9 mouse cellular contexts compared by ENCODE assay signal in the genomic region with DNA sequence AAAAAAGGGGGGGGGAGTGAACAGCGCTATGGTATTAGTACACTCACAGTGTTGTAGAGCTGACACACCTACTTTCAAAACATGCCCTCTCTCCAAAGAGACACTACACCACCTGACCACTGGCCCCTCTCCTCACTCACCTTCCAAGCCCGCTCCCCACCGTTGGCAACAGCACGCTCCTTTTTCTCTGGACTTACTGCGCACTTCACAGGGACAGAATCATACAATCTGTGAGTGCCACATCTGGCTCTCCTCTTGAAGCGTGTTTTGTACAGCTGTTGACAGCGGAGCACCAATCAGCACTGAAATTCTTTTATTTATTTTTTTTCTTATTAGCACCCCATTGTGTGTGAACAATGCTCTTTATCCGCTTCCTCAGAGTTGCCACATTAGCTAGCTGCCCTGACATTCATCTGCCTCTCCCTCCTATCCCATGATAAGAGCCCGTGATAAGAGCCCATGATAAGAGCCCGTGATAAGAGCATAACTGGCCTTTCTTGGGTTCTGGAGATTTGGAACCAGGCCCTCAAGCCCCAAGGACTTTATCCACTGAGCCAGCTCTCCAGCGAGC. TPM values are rescaled to one million over a fixed set of nuclear protein-coding genes. Genes with fewer than 3 reads are reported as not detected.
DNase-seq lines count a peak whose midpoint lies in the region; ATAC-seq and TF ChIP-seq lines count a peak whose summit lies in the region.
"Had no signal": no experiment of that assay in that cellular context is flagged by ENCODE, and none has a peak within 500 bp of the region (broad histone marks: within the 10 kb centered on the region; RNA-seq: fewer than 3 reads in every experiment).

No protein-coding gene starts in this region.

- no peak for TF ChIP-seq CTCF in thymus, adult 2 months (IDR thresholded peaks at IDR 0.05; ENCODE audit: borderline replicate concordance, control insufficient read depth, extremely low read depth, insufficient read depth, low read length, poor library complexity)

- H3K4me3 ChIP-seq in forebrain, embryonic 12.5 days (replicated peaks), result 0 out of 2 replicates have a peak overlapping the region, but pooled peaks have one; percentile 10
- no peak overlapping the region for H3K4me3 ChIP-seq in limb, embryonic 13.5 days
- no peak overlapping the region for H3K4me3 ChIP-seq in neural tube, embryonic 13.5 days
- no peak overlapping the region for H3K4me3 ChIP-seq in thymus, adult 2 months (ENCODE audit: control insufficient read depth, insufficient read depth, low read length)

- 27% methylated on average over 11 of the region's 11 CpGs for WGBS in forebrain, embryonic 12.5 days
- WGBS in limb, embryonic 13.5 days, result 52% methylated on average over 11 of the region's 11 CpGs
- 51% methylated on average over 11 of the region's 11 CpGs for WGBS in neural tube, embryonic 13.5 days
- 89% methylated on average over 11 of the region's 11 CpGs for WGBS in thymus, adult 2 months

- H3K4me2 ChIP-seq in forebrain, embryonic 12.5 days, result peak overlapping the region; percentile 58
- H3K4me2 ChIP-seq in limb, embryonic 13.5 days (replicated peaks), result peak overlapping the region; percentile 79
- H3K4me2 ChIP-seq in neural tube, embryonic 13.5 days, result peak overlapping the region; percentile 82

- H3K36me3 ChIP-seq in forebrain, embryonic 12.5 days (replicated peaks), result no peaks in the 10 kb centered on the region
- no peaks in the 10 kb centered on the region for H3K36me3 ChIP-seq in limb, embryonic 13.5 days
- H3K36me3 ChIP-seq in neural tube, embryonic 13.5 days, result no peaks in the 10 kb centered on the region
- H3K36me3 ChIP-seq in thymus, adult 2 months (ENCODE audit: control insufficient read depth, insufficient read depth, low read length), result no peaks in the 10 kb centered on the region

- H3K27ac ChIP-seq in forebrain, embryonic 12.5 days, result no peak overlapping the region
- H3K27ac ChIP-seq in limb, embryonic 13.5 days, result no peak overlapping the region
- peak overlapping the region; percentile 95; the same call in 1 of the 2 replicates for H3K27ac ChIP-seq in neural tube, embryonic 13.5 days (replicated peaks)
- H3K27ac ChIP-seq in thymus, adult 2 months (ENCODE audit: control insufficient read depth, insufficient read depth, low read length), result no peak overlapping the region

- ATAC-seq in forebrain, embryonic 12.5 days (ENCODE audit: low FRiP score), result no peak
- no peak for ATAC-seq in limb, embryonic 13.5 days (ENCODE audit: low FRiP score, low read depth)
- no peak for ATAC-seq in neural tube, embryonic 13.5 days (ENCODE audit: low read depth)
- ATAC-seq in CD4-positive, CD25-positive, alpha-beta regulatory T cell, adult 4 months, result no peak

- H3K27me3 ChIP-seq in forebrain, embryonic 12.5 days, result no peaks in the 10 kb centered on the region
- H3K27me3 ChIP-seq in limb, embryonic 13.5 days, result no peaks in the 10 kb centered on the region
- H3K27me3 ChIP-seq in neural tube, embryonic 13.5 days, result no peaks in the 10 kb centered on the region
- H3K27me3 ChIP-seq in thymus, adult 2 months (ENCODE audit: control insufficient read depth, insufficient read depth, low read length), result no peaks in the 10 kb centered on the region

- H3K4me1 ChIP-seq in forebrain, embryonic 12.5 days, result peaks cover 30% of the 10 kb centered on the region
- H3K4me1 ChIP-seq in limb, embryonic 13.5 days, result peaks cover 28% of the 10 kb centered on the region
- H3K4me1 ChIP-seq in neural tube, embryonic 13.5 days (replicated peaks), result peaks cover 27% of the 10 kb centered on the region
- H3K4me1 ChIP-seq in thymus, adult 2 months (replicated peaks; ENCODE audit: control insufficient read depth, insufficient read depth, low read length), result peaks cover 32% of the 10 kb centered on the region

- DNase-seq in layer of hippocampus, adult 9-11 months, result peak; percentile 40
- DNase-seq in layer of hippocampus, postnatal 10 days (ENCODE audit: low spot score in 2 of 2), result no peak
- DNase-seq in thymus, adult 2 months, result no peak
- DNase-seq in testis, postnatal 14 days (ENCODE audit: low spot score), result no peak

- H3K9ac ChIP-seq in forebrain, embryonic 12.5 days, result no peak overlapping the region
- no peak overlapping the region for H3K9ac ChIP-seq in limb, embryonic 13.5 days
- peak overlapping the region; percentile 82; the same call in 1 of the 2 replicates for H3K9ac ChIP-seq in neural tube, embryonic 13.5 days

- no peaks in the 10 kb centered on the region for H3K9me3 ChIP-seq in forebrain, embryonic 12.5 days
- H3K9me3 ChIP-seq in limb, embryonic 13.5 days, result no peaks in the 10 kb centered on the region
- H3K9me3 ChIP-seq in neural tube, embryonic 13.5 days, result no peaks in the 10 kb centered on the region

- TF ChIP-seq POLR2A in thymus, adult 2 months (IDR thresholded peaks at IDR 0.05; ENCODE audit: control insufficient read depth, extremely low read depth, insufficient read depth, low read length, poor library complexity), result no peak

RNA-seq across cellular contexts. Expression of gene Scd3, which starts 43.4 kb away (rescaled TPM):
- total RNA-seq in layer of hippocampus, postnatal 10 days (2021), result 1 to 10 TPM in 1 of 2 experiments, under 1 TPM in 1; 0.73 to 2.3 TPM
- polyA plus RNA-seq in forebrain, embryonic 12.5 days (2016; fragmentation: Nextera tagmentation; extraction: Ambion mirVana), result 0.77 and 1.00 TPM in 2 replicates
- polyA plus RNA-seq in limb, embryonic 13.5 days (2015; fragmentation: Nextera tagmentation; extraction: Ambion mirVana), result not detected in 2 replicates
- 2.7 and 2.9 TPM in 2 replicates for polyA plus RNA-seq in neural tube, embryonic 13.5 days (2015; fragmentation: Nextera tagmentation; extraction: Ambion mirVana)
- 0.17 and 0.23 TPM in 2 replicates for polyA plus RNA-seq in thymus, adult 2 months (2012; rRNA removed)
- polyA plus RNA-seq in CD4-positive, CD25-positive, alpha-beta regulatory T cell, adult 4 months (2017; shearing (Covaris generic)), result not detected
- total RNA-seq: liver, adult 2 months had no signal

RNA-seq across cellular contexts. Expression of gene Scd2, which starts 47.0 kb away (rescaled TPM):
- total RNA-seq in layer of hippocampus, postnatal 10 days (2021), result 100 to 1,000 TPM; 715 to 736 TPM
- 470 and 492 TPM in 2 replicates for polyA plus RNA-seq in forebrain, embryonic 12.5 days (2016; fragmentation: Nextera tagmentation; extraction: Ambion mirVana)
- 197 and 219 TPM in 2 replicates for polyA plus RNA-seq in limb, embryonic 13.5 days (2015; fragmentation: Nextera tagmentation; extraction: Ambion mirVana)
- polyA plus RNA-seq in neural tube, embryonic 13.5 days (2015; fragmentation: Nextera tagmentation; extraction: Ambion mirVana), result 255 and 272 TPM in 2 replicates
- polyA plus RNA-seq in thymus, adult 2 months (2012; rRNA removed), result 261 and 320 TPM in 2 replicates
- polyA plus RNA-seq in CD4-positive, CD25-positive, alpha-beta regulatory T cell, adult 4 months (2017; shearing (Covaris generic)), result 10 to 100 TPM; 40.3 to 46.7 TPM

RNA-seq across cellular contexts. Expression of gene Pkd2l1, which starts 54.2 kb away (rescaled TPM):
- under 1 TPM in 1 of 2 experiments, not detected in 1; 0.11 TPM for total RNA-seq in layer of hippocampus, postnatal 10 days (2021)
- 0.19 and 0.36 TPM in 2 replicates for polyA plus RNA-seq in forebrain, embryonic 12.5 days (2016; fragmentation: Nextera tagmentation; extraction: Ambion mirVana)
- polyA plus RNA-seq in limb, embryonic 13.5 days (2015; fragmentation: Nextera tagmentation; extraction: Ambion mirVana), result not detected in 2 replicates
- 1.8 and 2.3 TPM in 2 replicates for polyA plus RNA-seq in neural tube, embryonic 13.5 days (2015; fragmentation: Nextera tagmentation; extraction: Ambion mirVana)
- 0.22 and 0.31 TPM in 2 replicates for polyA plus RNA-seq in thymus, adult 2 months (2012; rRNA removed)
- polyA plus RNA-seq in CD4-positive, CD25-positive, alpha-beta regulatory T cell, adult 4 months (2017; shearing (Covaris generic)), result not detected
- total RNA-seq: liver, adult 2 months had no signal
- polyA plus RNA-seq: liver, adult 2 months had no signal
